Mouse (Mus musculus): Measurements from ENCODE around the gene Panx2.

GRCm38 (mm10) chr15:89088607-89089247 lies 29.2 kb downstream of the Panx2 start, which contains the start of gene Selenoo:
- no peak for TF ChIP-seq CTCF (IDR thresholded peaks at IDR 0.05; ENCODE audit: low read depth, low read length)
- peak; percentile 91 for TF ChIP-seq POLR2A (IDR thresholded peaks at IDR 0.05; ENCODE audit: extremely low read depth, insufficient read depth, low read length)

Data from liver, adult 2 months (tissue).